Mouse (Mus musculus) C2C12 (cell line): ENCODE measurements around the gene Cd200.

ENCODE experiments used
- CTCF ChIP-seq: IDR thresholded peaks from one replicate; pipeline ENCODE4 v1.5.1; 2011; ENCODE audit not compliant: control insufficient read depth, insufficient read depth, insufficient read length
- MAX ChIP-seq: IDR thresholded peaks from one replicate; pipeline ENCODE4 v1.6.1; 2011; ENCODE audit warnings: mild to moderate bottlenecking, control low read depth
- MYOD1 ChIP-seq: IDR thresholded peaks from one replicate; pipeline ENCODE4 v1.6.1; 2011; ENCODE audit warnings: low read depth; ENCODE audit not compliant: control insufficient read depth, insufficient read length
- MYOG ChIP-seq: IDR thresholded peaks from one replicate; pipeline ENCODE4 v1.6.1; 2011; ENCODE audit not compliant: control insufficient read depth, insufficient read length; ENCODE audit errors: extremely low read depth
- USF1 ChIP-seq: IDR thresholded peaks from one replicate; pipeline ENCODE4 v1.6.1; 2011; ENCODE audit warnings: low read depth, mild to moderate bottlenecking, control low read depth, moderate library complexity

DNA sequence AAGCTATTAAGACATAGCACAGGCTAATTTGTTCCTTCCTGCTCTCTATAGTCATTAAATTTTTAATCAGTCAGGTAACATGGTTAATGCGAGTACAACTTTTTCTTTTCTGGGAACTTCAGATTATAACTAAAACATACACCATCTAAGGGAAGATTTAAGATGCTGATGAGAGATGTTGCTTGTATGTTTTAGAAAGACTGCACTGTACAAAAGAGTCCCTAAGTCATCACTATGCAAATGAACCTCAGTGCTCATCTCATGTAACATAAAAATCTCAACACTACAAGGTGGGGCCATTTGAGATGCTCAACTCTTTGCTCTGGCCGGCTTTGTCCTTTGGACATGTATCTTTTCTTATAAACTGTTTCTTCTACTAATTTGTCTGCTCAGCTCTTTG lies 62.5 kb downstream of the Cd200 start:
- TF ChIP-seq CTCF (no peak), USF1 (no peak), MAX (no peak), MYOD1 (no peak), MYOG (no peak)
